Mouse (Mus musculus) megakaryocyte, embryonic 14.5 days (primary cell): Measurements from ENCODE around the gene Sod2.

Experiments
- FLI1 ChIP-seq: IDR thresholded peaks from 2 replicates; pipeline ENCODE4 v1.6.1; 2012; ENCODE audit warnings: low read length, inconsistent platforms, mixed read lengths
- GATA1 ChIP-seq: IDR thresholded peaks from 3 replicates; pipeline ENCODE4 v1.6.1; 2012; ENCODE audit warnings: mixed read lengths, low read length, inconsistent platforms, borderline replicate concordance

- no peak for TF ChIP-seq GATA1
- TF ChIP-seq FLI1, result no peak
These were observed 39.5 kb upstream of the Sod2 start for GRCm38 (mm10) chr17:12967173-12967572.
